ENCODE assay signal across 8 mouse cellular contexts in the genomic region with DNA sequence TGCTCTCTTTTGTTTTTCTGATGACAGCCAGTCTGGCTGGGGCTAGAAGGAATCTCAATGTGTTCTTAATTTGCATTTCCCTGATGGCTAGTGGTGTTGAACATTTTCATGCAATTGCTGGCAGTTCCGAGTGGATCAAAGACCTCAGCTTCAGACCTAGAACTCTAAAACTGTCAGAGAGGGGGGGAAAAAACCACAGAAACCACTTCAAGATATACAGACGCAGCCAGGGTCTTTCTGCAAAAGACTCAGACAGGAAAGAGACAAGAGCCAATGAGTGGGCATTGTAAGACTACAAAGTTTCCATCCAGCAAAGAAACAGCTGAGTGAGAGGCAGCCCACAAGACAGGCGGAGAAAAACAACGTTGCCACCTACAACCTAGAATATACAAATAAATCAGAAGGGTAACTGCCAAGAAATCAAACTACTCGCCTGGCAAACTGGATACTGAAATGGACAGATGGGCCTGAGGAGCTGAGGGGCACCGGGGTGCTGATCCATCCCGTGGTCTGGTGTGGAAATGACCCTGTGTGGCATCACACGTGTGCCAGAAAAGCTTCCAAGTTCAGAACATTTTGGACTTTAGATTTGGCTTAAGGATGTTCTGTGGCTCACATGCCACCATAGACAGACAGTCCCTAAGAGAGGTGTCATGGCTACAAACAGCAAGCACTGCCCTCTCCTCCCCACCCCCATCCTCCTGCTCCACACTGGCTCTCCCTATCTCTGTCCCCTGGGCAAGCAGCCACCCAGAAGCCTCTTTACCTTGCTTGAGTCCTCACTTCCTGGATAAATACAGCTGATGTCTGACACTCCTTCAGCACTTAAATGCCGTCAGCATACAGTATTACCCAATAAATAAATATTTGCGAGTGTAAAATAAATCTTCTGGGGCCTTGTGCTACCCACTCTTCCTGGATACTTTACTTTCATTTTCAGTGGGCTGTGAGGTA. TPM values are rescaled to one million over a fixed set of nuclear protein-coding genes. Genes with fewer than 3 reads are reported as not detected.
DNase-seq lines count a peak whose midpoint lies in the region; ATAC-seq lines count a peak whose summit lies in the region.
"Had no signal": no experiment of that assay in that cellular context is flagged by ENCODE, and none has a peak within 500 bp of the region (broad histone marks: within the 10 kb centered on the region; RNA-seq: fewer than 3 reads in every experiment).

No protein-coding gene starts in this region.

- no peak overlapping the region for H3K4me3 ChIP-seq in liver, embryonic 15.5 days (replicated peaks)
- H3K4me3 ChIP-seq in forebrain, embryonic 16.5 days (replicated peaks; ENCODE audit: low read length) = no peak overlapping the region
- H3K4me3 ChIP-seq in lung, embryonic 16.5 days (ENCODE audit: low read length) = no peak overlapping the region

- no peak for DNase-seq in liver
- DNase-seq in thymus, postnatal 25 days = peak; percentile 47
- no peak for DNase-seq in c-Kit-positive CD71-positive TER-119-positive erythroid progenitor cells, embryonic 14.5 days (ENCODE audit: low spot score)
- no peak for DNase-seq in frontal cortex, postnatal 25 days (ENCODE audit: low spot score in 2 of 2)

- 0 out of 2 replicates have a peak, but pooled peaks have one; percentile 31 for ATAC-seq in liver, embryonic 15.5 days (ENCODE audit: insufficient read depth)
- ATAC-seq in forebrain, embryonic 16.5 days = no peak; the same call in 1 of the 2 replicates
- ATAC-seq in lung, embryonic 16.5 days (ENCODE audit: low read depth) = peak; percentile 72

- no peaks in the 10 kb centered on the region for H3K36me3 ChIP-seq in liver, embryonic 15.5 days (replicated peaks)
- H3K36me3 ChIP-seq in forebrain, embryonic 16.5 days (ENCODE audit: control insufficient read depth, insufficient read depth) = no peaks in the 10 kb centered on the region
- no peaks in the 10 kb centered on the region for H3K36me3 ChIP-seq in lung, embryonic 16.5 days (ENCODE audit: control insufficient read depth, insufficient read depth, low read length)

- H3K4me1 ChIP-seq in liver, embryonic 15.5 days (replicated peaks) = no peaks in the 10 kb centered on the region
- H3K4me1 ChIP-seq in forebrain, embryonic 16.5 days (replicated peaks; ENCODE audit: control insufficient read depth, insufficient read depth, low read length) = peaks cover 27% of the 10 kb centered on the region
- peaks cover 21% of the 10 kb centered on the region for H3K4me1 ChIP-seq in lung, embryonic 16.5 days (replicated peaks; ENCODE audit: control insufficient read depth, insufficient read depth, low read length)

- H3K27ac ChIP-seq in liver, embryonic 15.5 days (replicated peaks) = no peak overlapping the region
- peak overlapping the region; percentile 48 for H3K27ac ChIP-seq in forebrain, embryonic 16.5 days (ENCODE audit: low read length)
- peak overlapping the region; percentile 74 for H3K27ac ChIP-seq in lung, embryonic 16.5 days (ENCODE audit: low read length)

- no peaks in the 10 kb centered on the region for H3K27me3 ChIP-seq in liver, embryonic 15.5 days
- H3K27me3 ChIP-seq in forebrain, embryonic 16.5 days (replicated peaks; ENCODE audit: control insufficient read depth, insufficient read depth, low read length) = no peaks in the 10 kb centered on the region
- no peaks in the 10 kb centered on the region for H3K27me3 ChIP-seq in lung, embryonic 16.5 days (ENCODE audit: control insufficient read depth, insufficient read depth, low read depth, low read length)

- 23% methylated on average over 10 of the region's 10 CpGs for WGBS in liver, embryonic 15.5 days (ENCODE audit: insufficient replicate concordance)
- WGBS in forebrain, embryonic 16.5 days = 40% methylated on average over 10 of the region's 10 CpGs
- 31% methylated on average over 10 of the region's 10 CpGs for WGBS in lung, embryonic 16.5 days

- H3K4me2 ChIP-seq in liver, embryonic 15.5 days = no peak overlapping the region
- H3K4me2 ChIP-seq in forebrain, embryonic 16.5 days (ENCODE audit: low read length) = no peak overlapping the region
- peak overlapping the region; percentile 17; the same call in 1 of the 2 replicates for H3K4me2 ChIP-seq in lung, embryonic 16.5 days (ENCODE audit: low read depth, low read length)

- H3K9me3 ChIP-seq in liver, embryonic 15.5 days (replicated peaks) = no peaks in the 10 kb centered on the region
- H3K9me3 ChIP-seq in forebrain, embryonic 16.5 days (ENCODE audit: control insufficient read depth, low read length) = no peaks in the 10 kb centered on the region
- no peaks in the 10 kb centered on the region; the same call in 1 of the 2 replicates for H3K9me3 ChIP-seq in lung, embryonic 16.5 days (ENCODE audit: control insufficient read depth, low read length)

- no peak overlapping the region for H3K9ac ChIP-seq in liver, embryonic 15.5 days
- H3K9ac ChIP-seq in forebrain, embryonic 16.5 days (replicated peaks; ENCODE audit: low read depth, low read length) = no peak overlapping the region
- no peak overlapping the region for H3K9ac ChIP-seq in lung, embryonic 16.5 days (ENCODE audit: low read length)

RNA-seq across cellular contexts. Expression of gene Grk3, which starts 19.8 kb away (rescaled TPM):
- 2.2 and 2.7 TPM in 2 replicates for polyA plus RNA-seq in liver, embryonic 15.5 days (2015; fragmentation: Nextera tagmentation; extraction: Ambion mirVana)
- polyA plus RNA-seq in forebrain, embryonic 16.5 days (2015; fragmentation: Nextera tagmentation; extraction: Ambion mirVana) = 16.3 and 25.1 TPM in 2 replicates
- polyA plus RNA-seq in lung, embryonic 16.5 days (2015; fragmentation: Nextera tagmentation; extraction: Ambion mirVana) = 19.1 and 21.8 TPM in 2 replicates

RNA-seq across cellular contexts. Expression of gene Crybb2, which starts 34.5 kb away (rescaled TPM):
- polyA plus RNA-seq in liver, embryonic 15.5 days (2015; fragmentation: Nextera tagmentation; extraction: Ambion mirVana) = not detected in 2 replicates
- polyA plus RNA-seq in forebrain, embryonic 16.5 days (2015; fragmentation: Nextera tagmentation; extraction: Ambion mirVana) = not detected in 2 replicates
- not detected in 2 replicates for polyA plus RNA-seq in lung, embryonic 16.5 days (2015; fragmentation: Nextera tagmentation; extraction: Ambion mirVana)
- polyA plus RNA-seq: cortical plate, adult 2 months had no signal

RNA-seq across cellular contexts. Expression of gene Crybb3, which starts 46.0 kb away (rescaled TPM):
- polyA plus RNA-seq in liver, embryonic 15.5 days (2015; fragmentation: Nextera tagmentation; extraction: Ambion mirVana) = 0.18 TPM in 1 of 2 replicates, not detected in the other
- polyA plus RNA-seq in forebrain, embryonic 16.5 days (2015; fragmentation: Nextera tagmentation; extraction: Ambion mirVana) = 0.56 and 0.94 TPM in 2 replicates
- 1.0 and 1.4 TPM in 2 replicates for polyA plus RNA-seq in lung, embryonic 16.5 days (2015; fragmentation: Nextera tagmentation; extraction: Ambion mirVana)
